Mouse (Mus musculus) gastrocnemius, postnatal 25 days (tissue): ENCODE measurements around the gene Clstn3. TPM values are rescaled to one million over a fixed set of nuclear protein-coding genes. Genes with fewer than 3 reads are reported as not detected.
"Not testable (repeated sequence)": the region's sequence is repeated elsewhere in the genome, so short reads cannot be mapped to it uniquely, and the experiment has no call there.

ENCODE experiments used
- DNase-seq: peaks from one replicate; pipeline ENCODE4 v3.0.0; 2022
- total RNA-seq, 2 experiments: library from RNA; stranded (reverse); gene quantifications; 1 replicate in 1 of 2; 2 replicates in 1 of 2; pipeline ENCODE4 v1.2.3; 2021

Gene Clstn3
- total RNA-seq, 2 experiments from 2014 or later, result 0.59 to 0.61 TPM

DNA sequence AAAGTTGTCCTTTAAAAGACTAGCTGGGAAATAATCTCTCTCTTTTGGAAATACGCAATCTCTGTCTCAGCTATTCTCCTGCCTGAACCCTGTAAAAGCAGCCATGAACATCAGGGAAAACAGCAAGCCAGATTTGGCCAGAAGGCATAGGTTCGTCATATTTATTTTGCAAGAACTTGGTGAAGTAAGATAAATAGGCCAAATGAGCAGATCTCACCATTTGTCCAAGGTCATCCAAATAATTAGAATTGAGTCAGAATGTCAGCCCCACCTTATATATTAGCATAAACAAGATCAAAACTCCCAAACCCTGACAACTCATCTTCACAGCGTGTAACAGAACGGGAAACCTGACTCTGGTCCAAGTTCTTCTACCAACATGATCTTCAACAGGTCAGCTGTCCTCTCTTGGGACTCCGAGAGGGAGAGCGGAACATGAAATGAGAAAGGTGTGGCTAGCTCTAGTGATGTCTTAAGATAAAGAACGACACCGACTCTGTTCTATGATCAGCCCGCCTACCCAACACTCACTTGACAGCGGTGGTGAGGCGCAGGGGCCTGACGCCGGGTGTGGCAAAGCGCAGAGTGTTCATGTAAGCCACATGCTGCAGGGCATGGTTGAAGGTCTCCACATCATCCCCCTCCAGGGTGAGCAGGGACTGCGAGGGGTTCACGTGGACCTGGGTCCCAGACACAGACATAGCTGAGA lies 15.5 kb downstream of the Clstn3 start:
- no peak for DNase-seq

- no peak for DNase-seq
Measured at GRCm38 (mm10) chr6:124448186-124448852, 16.3 kb downstream of the Clstn3 start.

DNA sequence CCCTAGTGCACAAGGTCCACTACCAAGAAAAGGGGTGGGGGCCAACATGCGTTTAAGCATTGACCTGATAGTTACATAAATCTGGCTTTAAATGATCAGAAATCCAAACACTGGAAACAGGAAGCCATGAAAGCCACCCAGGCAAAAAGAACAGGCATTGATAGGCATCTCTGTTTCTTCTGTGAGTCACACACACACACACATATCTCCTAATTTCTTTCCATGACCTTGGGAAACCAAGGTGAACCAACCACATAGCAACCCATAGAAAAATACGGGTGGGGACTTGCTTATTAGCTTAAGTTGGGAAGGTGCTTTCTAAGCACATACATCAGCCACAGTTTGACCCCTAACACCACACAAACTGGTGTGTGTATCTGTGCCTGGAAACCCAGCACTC lies 17.2 kb downstream of the Clstn3 start:
- no peak for DNase-seq

DNA sequence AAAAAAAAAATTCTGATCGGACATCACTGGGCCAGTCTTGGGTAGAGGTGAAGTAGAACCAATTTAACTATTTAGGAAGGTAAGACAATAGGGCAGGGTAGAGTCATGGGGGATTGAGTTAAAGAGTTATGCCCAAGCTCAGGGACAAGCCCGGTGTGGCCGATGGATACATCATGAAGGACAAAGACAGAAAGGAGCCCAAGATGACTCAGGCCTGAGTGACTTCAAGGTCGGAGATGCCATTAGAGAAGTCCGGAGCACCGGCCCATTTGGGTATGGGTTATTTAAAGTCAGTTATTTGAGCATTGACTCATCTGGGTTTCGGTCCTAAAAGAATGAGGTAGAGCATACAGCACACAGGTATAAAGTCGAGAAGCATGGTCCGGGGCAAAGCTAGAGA lies 18.1 kb downstream of the Clstn3 start:
- DNase-seq, result no peak

DNA sequence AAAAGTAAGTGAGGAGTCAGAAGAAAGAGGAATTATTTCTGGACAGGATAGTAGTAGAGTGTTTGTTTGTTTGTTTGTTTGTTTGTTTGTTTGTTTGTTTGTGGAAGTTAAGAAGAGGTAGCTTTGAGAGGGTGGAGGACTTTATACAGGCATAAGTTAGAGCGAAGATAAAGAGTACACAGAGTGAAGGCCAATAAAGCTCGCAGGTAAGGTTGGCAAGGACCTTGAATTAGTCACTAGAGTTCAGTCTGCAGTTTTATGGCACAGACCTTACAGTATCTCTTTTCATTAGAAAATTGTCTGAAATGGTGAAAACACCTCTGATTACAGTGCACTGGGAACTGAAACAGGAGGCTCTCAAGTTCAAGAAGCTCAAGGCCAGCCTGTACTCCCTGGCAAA lies 18.6 kb downstream of the Clstn3 start:
- no peak for DNase-seq

DNA sequence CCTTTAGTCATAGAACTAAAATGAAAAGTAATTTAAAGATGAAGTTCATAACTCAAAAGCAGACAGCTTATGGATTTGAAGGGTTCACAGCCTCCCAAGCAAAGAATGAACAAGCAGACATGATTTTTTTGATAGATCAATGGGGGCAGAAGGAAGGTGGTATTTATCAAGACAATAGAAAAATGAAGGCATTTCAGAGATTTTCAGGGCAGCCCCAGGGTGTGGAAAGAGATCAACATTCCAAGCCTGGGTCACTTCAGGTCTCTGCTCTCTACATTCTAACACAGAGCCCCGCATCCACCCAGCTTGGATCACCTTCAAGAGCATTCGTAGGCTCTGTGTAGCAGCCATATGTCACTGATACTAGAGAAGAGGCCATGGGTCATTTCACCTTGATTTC lies 21.3 kb downstream of the Clstn3 start:
- no peak for DNase-seq

- DNase-seq, result no peak
Measured at GRCm38 (mm10) chr6:124436245-124436644, 28.3 kb downstream of the Clstn3 start.

- DNase-seq, result no peak
Measured at GRCm38 (mm10) chr6:124435173-124435572, 29.4 kb downstream of the Clstn3 start.

- DNase-seq, result no peak
Measured at GRCm38 (mm10) chr6:124433688-124434324, 30.8 kb downstream of the Clstn3 start.

DNA sequence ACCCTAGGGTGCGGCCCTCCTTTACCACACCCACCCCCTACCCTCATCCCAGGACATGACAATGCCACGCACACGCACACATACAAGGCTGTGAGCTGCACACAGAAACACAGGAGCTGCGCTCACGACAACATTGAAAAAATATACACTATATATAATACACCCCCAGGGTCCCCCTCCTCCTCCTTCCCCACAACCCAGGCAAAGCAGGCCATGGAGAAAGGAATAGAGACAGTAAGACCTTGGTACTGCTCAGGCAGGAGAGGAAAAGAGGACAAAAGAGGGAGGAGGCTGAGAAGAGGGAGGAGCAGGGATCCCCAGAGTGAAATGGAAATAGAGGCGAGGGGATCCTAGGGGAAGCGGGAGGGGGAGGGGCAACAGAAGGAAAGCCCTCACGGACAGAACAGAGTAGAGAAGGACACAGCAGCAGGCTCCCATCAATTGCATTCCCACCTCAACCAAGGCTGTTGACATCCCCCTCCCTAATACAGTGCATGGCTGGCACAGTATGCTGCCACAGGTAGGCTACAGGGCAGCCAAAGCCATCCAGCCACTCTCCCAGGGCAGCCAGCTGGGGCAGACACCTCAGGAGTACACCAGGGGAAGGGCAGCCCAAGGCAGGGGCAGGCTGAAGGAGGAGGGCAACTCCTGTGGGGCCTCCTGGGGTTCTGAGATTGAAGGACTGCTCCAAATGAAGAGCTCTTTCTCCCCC lies 33.7 kb downstream of the Clstn3 start:
- DNase-seq, result no peak

DNA sequence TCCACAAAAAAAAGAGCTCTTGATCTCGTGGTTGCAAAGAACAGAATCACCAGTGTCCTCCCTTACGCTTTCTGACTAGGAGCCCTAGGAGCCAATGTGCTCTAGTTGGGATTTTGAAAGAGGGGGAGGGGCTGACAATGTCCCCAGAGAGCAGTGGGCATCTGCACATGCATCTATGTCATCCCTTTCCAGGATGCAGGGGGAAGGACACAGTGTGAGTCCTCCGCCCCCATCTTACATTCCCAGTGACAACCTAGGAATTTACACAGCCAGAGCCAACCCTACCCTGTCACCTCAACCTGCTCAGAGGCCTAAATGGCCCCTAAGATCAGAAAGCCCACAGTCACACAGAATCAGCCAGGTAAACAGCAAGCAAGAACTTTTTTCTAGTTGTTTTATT lies 34.2 kb downstream of the Clstn3 start:
- DNase-seq, result no peak

DNA sequence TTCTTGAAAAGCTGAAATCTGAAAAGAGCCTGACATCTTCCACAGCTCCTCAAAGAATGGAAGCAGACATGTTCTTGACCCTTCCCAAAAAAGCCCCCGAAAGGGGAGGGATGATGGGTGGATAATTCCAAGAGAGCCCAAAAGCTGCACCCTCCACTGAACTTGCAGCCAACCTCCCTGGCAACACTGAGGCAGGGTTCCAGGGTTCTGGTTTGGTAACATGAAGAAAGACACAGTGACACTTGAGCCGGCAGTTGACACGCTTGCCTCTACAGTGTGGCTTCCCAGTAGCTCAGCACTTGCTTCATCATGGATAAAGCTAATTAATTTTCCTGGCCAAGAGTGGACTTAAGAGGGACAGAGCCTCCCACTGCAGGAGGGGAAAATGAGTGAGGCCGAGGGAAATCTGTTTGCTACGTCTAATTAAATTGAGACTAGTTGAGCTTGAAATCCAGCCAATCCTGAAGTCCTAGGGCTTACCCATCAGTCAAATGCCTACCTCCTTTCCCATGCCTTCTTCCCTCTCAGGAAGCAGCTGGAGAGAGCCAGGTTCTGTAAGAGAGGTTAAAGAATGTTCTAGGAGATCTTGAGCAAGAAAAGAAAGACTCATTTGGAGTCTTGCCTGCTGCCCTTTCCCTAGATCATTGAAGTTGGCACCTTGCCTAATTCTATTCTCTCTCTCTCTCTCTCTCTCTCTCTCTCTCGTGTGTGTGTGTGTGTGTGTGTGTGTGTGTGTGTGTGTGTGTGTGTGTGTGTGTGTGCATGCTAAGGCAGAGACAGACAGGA lies 36.6 kb downstream of the Clstn3 start:
- DNase-seq, result peak; percentile 21

- no peak for DNase-seq
Measured at GRCm38 (mm10) chr6:124427289-124427688, 37.3 kb downstream of the Clstn3 start.

- no peak for DNase-seq
Measured at GRCm38 (mm10) chr6:124426604-124427003, 38.0 kb downstream of the Clstn3 start.

- no peak for DNase-seq
Measured at GRCm38 (mm10) chr6:124425523-124425922, 39.1 kb downstream of the Clstn3 start.

- not testable (repeated sequence) for DNase-seq
Measured at GRCm38 (mm10) chr6:124425042-124425441, 39.6 kb downstream of the Clstn3 start.

GRCm38 (mm10) chr6:124424068-124424498 lies 40.5 kb downstream of the Clstn3 start:
- DNase-seq, result no peak

DNA sequence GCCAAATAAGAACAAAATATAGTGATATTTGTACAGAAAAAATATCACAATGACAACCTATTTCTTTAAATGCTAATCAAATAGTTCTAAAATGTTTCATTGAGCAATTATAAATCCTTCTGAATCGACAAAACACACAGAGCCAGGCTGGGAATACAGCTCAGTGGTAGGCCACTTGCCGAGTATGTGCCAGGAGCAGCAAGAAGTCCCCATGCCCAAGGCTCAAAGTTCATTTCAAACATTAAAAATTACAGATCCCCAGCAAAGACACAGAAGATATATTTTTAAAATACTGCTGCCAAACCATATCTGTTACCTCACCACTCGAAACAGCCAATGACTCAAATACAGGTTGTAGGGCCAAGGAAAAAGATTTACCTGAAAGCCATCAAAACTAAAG lies 45.9 kb downstream of the Clstn3 start:
- DNase-seq, result no peak

DNA sequence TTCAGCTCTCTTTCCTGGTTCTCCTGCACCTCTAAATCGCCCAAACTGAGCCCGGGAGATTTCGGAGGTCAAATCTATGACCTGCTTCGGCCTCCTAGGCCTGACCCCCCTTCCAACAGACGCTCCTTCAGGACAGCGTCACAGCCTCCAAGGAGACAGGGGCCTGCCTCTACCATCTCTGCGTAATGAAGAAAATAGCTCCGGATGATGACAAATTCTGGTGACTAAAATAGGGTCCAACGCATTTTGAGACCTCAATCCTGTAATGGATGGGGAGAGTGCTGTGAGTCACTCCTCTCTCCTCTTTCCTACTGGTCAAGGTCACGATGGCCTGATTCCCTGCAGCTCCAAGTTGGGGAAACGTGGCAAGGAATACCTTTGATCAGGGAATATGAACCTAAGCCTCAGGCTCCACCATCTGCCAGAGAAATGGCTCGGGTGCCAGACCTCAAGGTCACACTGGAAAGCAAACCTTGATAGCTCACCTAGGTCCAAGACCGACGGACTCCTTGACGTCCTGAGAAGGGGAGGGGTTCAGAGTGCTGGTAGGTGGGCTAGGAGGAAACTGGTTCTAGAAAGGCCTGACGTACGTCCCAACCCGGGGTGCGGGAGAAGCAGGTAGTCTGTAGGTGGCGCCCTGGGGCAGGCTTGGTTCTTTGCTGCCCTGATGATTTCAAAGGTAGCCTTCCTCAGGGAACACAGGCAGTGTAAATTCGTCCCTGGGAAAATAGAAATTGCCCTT lies 49.1 kb downstream of the Clstn3 start:
- DNase-seq, result peak; percentile 72

DNA sequence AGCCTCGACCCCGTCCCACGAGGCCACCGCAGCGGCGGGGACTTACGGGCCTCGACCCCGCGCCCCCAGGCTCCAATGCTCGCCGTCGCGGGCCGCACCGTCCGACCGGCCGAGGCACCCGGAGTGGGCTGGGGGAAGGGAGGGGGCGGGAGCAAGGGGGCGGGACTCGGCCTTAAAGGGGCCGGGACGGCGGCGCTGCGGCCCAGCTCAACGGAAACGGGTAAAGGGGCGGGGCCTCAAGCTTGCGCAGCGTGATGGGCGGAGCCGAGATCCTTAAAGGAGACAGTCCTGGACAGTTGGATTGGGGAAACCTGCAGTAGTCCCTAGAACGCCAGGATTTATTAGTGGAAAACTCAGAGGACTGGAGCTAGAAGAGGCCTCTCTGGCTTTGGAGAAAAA lies 49.7 kb downstream of the Clstn3 start, which contains the start of gene Pex5:
TSS of gene Pex5 (minus strand) at position 141 of the 399 bp plus-strand sequence.
- DNase-seq, result peak; percentile 95
